Mouse (Mus musculus): ENCODE measurements around the gene Fam69a.
"Not testable (repeated sequence)": the region's sequence is repeated elsewhere in the genome, so short reads cannot be mapped to it uniquely, and the experiment has no call there.

Gene Fam69a

GRCm38 (mm10) chr5:107986967-107987834, at the start of gene Fam69a:
TSS of gene Fam69a (minus strand) at chr5:107987085.
- peak; percentile 59 for DNase-seq (ENCODE audit: low spot score)

DNA sequence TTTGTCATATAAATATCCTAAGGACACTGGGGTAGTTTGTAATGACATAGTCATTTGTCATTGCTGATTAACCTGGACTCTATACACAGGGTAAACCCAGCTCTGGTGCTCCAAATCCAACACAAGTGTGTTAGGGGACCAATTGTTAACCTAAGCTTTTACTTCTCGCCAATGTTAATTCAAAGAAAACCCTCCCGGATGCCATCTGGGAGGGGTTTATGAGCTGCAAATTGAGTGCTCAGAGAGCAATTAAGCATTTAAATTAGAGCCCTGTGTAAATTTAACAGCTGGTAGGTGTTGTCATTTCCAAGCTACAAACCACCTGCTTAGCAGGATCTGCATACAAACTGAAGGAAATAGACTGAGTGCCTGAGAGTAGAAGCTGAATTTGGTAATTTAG, 48.6 kb upstream of the Fam69a start:
- no peak for DNase-seq (ENCODE audit: low spot score)

DNA sequence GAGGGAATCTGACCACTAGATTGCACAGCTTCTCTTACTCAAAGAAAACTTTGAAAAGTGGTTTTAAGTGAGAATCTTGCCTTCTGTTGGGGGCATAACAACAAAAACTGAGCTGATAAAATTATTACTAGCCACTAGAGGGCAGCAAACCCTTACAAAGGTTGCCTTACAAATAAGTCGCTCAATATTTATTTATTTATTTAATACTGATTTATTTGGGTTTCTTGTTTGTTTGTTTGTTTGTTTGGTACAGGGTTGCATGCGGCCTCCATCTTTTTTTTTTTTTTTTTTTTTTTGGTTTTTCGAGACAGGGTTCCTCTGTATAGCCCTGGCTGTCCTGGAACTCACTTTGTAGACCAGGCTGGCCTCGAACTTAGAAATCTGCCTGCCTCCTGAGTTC, 47.3 kb upstream of the Fam69a start:
- peak; percentile 31 for DNase-seq (ENCODE audit: low spot score)

DNA sequence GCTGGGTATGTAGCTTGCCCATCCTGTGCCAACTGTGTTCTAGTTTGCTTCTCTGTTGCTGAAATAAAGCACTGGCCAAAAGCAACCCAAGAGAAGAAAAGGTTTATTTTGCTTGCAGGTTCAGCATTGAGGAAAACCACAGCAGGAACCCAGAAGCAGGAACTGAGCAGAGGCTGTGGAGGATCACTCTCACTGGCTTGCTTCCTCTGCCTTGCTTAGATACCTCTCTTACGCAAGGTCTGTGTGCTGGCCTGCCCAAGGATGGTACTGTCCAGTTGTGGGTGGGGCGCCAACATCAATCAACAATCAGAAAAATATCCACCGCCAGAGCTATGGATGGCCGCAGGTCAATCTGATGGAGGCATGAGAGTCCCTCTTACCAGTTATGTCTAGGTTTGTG, 44.4 kb upstream of the Fam69a start:
- no peak for DNase-seq (ENCODE audit: low spot score)

DNA sequence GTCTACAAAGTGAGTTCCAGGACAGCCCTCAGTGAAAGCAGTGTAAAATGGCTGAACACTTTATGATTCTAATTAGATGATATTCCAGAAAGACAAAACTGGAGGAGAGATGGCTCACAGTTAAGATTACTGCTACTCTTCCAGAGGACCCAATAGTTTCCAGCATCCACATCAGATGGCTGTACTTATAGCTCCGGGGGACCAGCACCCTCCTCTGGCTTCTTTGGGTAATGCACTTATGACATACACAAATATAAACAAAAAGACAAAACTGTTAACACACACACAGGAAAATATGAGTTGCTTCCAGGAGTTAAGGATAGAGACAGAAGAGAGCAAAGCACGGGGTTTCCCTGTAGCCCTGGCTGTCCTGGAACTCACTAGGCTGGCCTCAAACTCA, 43.1 kb upstream of the Fam69a start:
- no peak for DNase-seq (ENCODE audit: low spot score)

GRCm38 (mm10) chr5:108028797-108029536, 42.1 kb upstream of the Fam69a start:
- not testable (repeated sequence) for DNase-seq (ENCODE audit: low spot score)

GRCm38 (mm10) chr5:108028230-108028629, 41.3 kb upstream of the Fam69a start:
- DNase-seq (ENCODE audit: low spot score), result no peak

DNA sequence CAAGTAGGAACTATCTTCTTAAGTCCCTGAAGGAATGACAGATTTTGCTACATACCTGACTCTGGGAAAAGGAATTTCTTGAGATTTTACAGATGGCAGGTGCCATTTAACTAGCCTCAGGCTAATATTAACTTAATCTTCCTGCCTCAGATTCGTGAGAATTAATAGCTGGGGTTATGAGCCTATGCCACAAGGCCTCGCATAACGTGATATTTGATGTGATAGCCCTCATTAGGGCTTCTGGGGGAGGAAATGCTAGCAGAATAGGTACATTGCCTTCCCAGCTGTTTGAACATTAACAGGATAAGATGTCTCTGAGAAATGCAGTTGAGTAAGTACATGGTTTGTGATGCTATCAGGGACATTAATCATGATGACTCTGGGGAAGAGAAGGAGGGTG, 34.5 kb upstream of the Fam69a start:
- no peak for DNase-seq (ENCODE audit: low spot score)

GRCm38 (mm10) chr5:108019367-108019766, 32.5 kb upstream of the Fam69a start:
- DNase-seq (ENCODE audit: low spot score), result no peak

DNA sequence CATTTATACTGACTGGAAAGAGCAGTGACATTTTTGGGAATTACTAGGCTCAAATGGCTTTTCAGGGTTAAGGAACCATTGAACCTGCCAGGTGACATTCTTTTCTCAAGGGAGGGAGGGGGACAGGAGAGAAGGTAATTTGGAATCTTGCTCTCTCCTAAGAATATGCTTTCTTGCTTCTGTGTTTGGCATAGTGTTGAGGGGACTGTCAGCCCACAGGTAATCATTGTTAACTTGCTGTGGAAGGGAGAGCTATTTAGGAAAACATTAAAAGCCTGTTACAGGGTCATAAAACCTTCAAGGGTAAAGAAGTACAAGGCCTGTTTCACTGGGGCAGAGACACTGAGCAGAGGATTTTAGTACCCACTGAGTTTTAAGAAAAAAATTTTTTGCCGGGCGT, 30.3 kb upstream of the Fam69a start:
- DNase-seq (ENCODE audit: low spot score), result no peak

- no peak for DNase-seq (ENCODE audit: low spot score)
Observed at GRCm38 (mm10) chr5:108015422-108015821, 28.5 kb upstream of the Fam69a start.

DNA sequence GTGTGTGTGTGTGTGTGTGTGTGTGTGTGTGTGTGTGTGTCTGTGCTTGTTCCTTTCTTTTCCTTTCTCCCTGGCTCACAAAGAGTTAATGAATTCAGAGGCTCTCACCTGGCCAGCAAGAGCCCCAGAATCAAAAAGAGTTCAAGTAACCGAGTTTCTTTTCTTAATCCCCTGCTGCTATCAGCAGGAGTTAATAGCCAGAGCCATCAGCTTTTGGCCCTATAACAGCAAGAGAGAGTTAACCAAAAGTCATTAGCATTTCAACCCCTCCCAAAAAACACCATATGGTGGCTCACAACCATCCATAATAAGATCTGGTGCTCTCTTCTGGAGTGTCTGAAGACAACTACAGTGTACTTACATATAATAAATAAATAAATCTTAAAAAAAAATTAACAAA, 27.3 kb upstream of the Fam69a start:
- no peak for DNase-seq (ENCODE audit: low spot score)

DNA sequence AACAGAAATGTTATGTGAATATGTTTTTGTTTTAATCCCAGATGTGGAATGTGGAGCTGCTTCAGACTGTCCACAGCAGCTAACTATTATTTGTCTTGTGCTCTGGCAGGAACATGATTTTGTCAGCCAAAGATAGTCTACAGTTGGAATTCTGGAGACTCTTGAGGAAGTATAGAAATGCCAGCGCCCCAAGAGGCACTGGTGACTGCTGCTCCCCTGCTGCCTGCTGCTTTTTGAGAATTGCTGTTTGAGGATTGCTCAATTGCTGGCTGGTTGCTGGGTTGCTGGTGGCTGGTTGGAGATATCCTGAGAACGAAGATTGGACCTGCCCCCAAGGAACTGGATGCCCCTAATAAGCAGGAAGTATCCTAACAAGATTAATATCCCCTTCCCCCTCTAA, 22.8 kb upstream of the Fam69a start:
- DNase-seq (ENCODE audit: low spot score), result no peak

DNA sequence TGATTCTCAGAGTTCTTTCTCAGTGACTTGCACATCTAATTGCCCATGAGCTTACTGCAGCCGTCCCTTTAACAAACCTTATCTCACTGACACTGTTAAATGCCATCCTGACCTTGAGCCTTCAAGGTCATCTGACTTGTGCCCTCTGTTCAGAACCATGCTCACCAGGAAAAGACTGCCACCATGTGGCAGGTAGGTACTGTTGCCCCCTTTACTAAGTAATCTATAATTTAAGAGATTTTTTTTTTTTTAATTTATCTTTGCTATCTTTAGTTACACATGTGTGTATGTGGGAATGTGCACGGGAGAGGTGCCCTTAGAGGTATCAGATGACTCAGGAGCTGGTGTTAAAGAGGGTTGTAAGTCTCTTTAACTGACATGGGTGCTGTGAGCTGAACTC, 18.2 kb upstream of the Fam69a start:
- DNase-seq (ENCODE audit: low spot score), result no peak

GRCm38 (mm10) chr5:108002734-108003133, 15.8 kb upstream of the Fam69a start:
- DNase-seq (ENCODE audit: low spot score), result no peak

DNA sequence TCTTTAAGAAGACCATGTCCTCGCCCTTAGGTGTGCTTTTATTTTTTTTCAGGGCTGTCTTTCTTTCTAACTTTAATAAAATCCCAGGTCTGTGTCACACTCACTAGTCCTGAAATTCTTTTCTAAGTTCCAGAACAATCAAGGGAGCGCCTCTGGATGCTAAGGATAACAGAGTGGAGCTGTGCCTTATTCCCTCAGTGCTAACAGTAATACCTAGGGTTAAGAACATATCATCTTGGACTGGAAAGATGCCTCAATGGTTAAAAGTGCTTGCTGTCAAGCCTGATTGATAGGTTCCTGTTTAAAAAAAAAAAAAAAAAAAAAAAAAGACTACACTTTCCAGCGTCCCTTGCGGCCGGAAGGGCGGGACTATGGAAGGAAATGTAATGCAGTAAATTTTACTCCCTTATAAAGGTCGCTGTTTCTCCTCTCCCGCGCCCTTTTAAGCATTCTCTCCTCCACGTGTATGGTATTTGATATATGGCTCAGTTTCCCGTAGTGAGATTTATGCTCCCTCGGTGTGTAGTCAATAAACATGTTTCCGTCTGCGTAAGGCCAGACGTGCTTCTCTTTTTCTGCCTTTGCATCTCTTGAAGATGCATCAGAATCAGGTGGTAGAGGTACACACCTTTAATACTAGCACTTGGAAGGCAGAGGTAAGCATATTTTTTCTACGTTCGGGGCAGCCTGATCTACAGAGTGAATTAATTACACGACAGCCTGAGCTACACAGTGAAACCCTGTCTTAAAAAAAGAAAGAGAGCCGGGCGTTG, 14.1 kb upstream of the Fam69a start:
- DNase-seq (ENCODE audit: low spot score), result no peak

GRCm38 (mm10) chr5:107997717-107998116, 10.8 kb upstream of the Fam69a start:
- no peak for DNase-seq (ENCODE audit: low spot score)

- no peak for DNase-seq (ENCODE audit: low spot score)
Observed at GRCm38 (mm10) chr5:107995936-107996335, 9.1 kb upstream of the Fam69a start.

GRCm38 (mm10) chr5:107987835-107988251, 958 bp upstream of the Fam69a start:
- DNase-seq (ENCODE audit: low spot score), result no peak

- peak; percentile 55 for DNase-seq (ENCODE audit: low spot score)
Observed at GRCm38 (mm10) chr5:107986255-107986966, 474 bp downstream of the Fam69a start.

- no peak for DNase-seq (ENCODE audit: low spot score)
Observed at GRCm38 (mm10) chr5:107983946-107984345, 2.9 kb downstream of the Fam69a start.

DNA sequence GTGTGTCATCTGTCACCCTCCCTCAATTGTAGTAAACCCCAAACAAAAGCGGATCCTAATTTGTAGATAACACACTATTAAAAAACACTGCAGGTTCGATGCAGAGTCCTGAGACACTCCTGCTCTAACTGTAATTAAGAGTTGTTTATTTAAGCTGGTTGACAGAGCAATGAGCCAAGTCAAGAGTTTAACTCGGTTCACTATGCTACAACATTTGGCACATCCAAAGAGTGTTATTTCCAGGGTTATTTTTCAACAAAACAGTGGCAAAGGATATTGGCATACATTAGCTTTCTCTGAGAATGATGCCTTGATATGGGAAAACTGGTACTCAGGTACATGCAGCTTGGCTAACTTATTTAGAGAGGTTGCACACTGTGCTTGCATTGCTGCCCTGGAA, 4.9 kb downstream of the Fam69a start:
- no peak for DNase-seq (ENCODE audit: low spot score)
